Mouse (Mus musculus) hindbrain, postnatal 0 days (tissue): ENCODE data around the gene Cd320. TPM values are rescaled to one million over a fixed set of nuclear protein-coding genes. Genes with fewer than 3 reads are reported as not detected.

Source experiments
- microRNA-seq, 2 experiments: library from miRNA; unstranded; fragments of <30 nt; microRNA quantifications; one replicate each; pipeline ENCODE4; 2016
- polyA plus RNA-seq: library from polyadenylated mRNA; unstranded; fragments of >200 nt; fragmentation: Nextera tagmentation; extraction: Ambion mirVana; gene quantifications from 2 replicates; pipeline ENCODE4 v1.2.1, GENCODE M21; 2015
- total RNA-seq: library from RNA; depleted of rRNA; stranded (reverse); fragments of >200 nt; gene quantifications from 2 replicates; pipeline ENCODE4 v1.2.3, GENCODE M21; 2014; rRNA removed

Cd320 gene
- total and polyA plus RNA-seq, 2 experiments from 2014 or later = 26.0 to 55.7 TPM

Small RNAs within 50 kb of the gene (microRNA-seq; reads per million reads assigned to microRNA genes)
- 0 reads per million in 2 experiments for gene Gm27740

Other genes starting within 250 kb of the Cd320 start
- 49.0 and 65.1 TPM in 2 replicates for gene Zfp414, start 214.0 kb upstream of the Cd320 start, total RNA-seq
- 70.9 and 73.8 TPM in 2 replicates for gene Zfp414, start 214.0 kb upstream of the Cd320 start, polyA plus RNA-seq
- not detected in 2 replicates for gene Pram1, start 205.0 kb upstream of the Cd320 start, total RNA-seq
- gene Pram1, start 205.0 kb upstream of the Cd320 start, polyA plus RNA-seq = 0.30 TPM in 2 replicates
- gene Hnrnpm, start 156.2 kb upstream of the Cd320 start, total RNA-seq = 49.2 and 55.7 TPM in 2 replicates
- 124 and 133 TPM in 2 replicates for gene Hnrnpm, start 156.2 kb upstream of the Cd320 start, polyA plus RNA-seq
- 118 and 137 TPM in 2 replicates for gene March2, start 124.4 kb upstream of the Cd320 start, total RNA-seq
- gene March2, start 124.4 kb upstream of the Cd320 start, polyA plus RNA-seq = 73.8 and 77.1 TPM in 2 replicates
- gene Rab11b, start 82.6 kb upstream of the Cd320 start, total RNA-seq = 123 and 163 TPM in 2 replicates
- 546 and 583 TPM in 2 replicates for gene Rab11b, start 82.6 kb upstream of the Cd320 start, polyA plus RNA-seq
- gene Angptl4, start 61.3 kb upstream of the Cd320 start, total RNA-seq = 24.0 and 24.7 TPM in 2 replicates
- gene Angptl4, start 61.3 kb upstream of the Cd320 start, polyA plus RNA-seq = 31.9 and 37.5 TPM in 2 replicates
- gene Kank3, start 32.6 kb upstream of the Cd320 start, total RNA-seq = 33.5 and 57.2 TPM in 2 replicates
- gene Kank3, start 32.6 kb upstream of the Cd320 start, polyA plus RNA-seq = 44.1 and 47.9 TPM in 2 replicates
- 117 and 293 TPM in 2 replicates for gene Rps28, start 18.5 kb upstream of the Cd320 start, total RNA-seq
- 609 and 617 TPM in 2 replicates for gene Rps28, start 18.5 kb upstream of the Cd320 start, polyA plus RNA-seq
- gene Ndufa7, start 18.5 kb upstream of the Cd320 start, total RNA-seq = 289 and 356 TPM in 2 replicates
- 562 and 577 TPM in 2 replicates for gene Ndufa7, start 18.5 kb upstream of the Cd320 start, polyA plus RNA-seq
- gene Gm7029, start 30.7 kb downstream of the Cd320 start, total RNA-seq = not detected in 2 replicates
- gene Gm7029, start 30.7 kb downstream of the Cd320 start, polyA plus RNA-seq = not detected in 2 replicates
- 5.8 and 9.9 TPM in 2 replicates for gene Kifc1, start 47.6 kb downstream of the Cd320 start, total RNA-seq
- gene Kifc1, start 47.6 kb downstream of the Cd320 start, polyA plus RNA-seq = 2.0 and 3.2 TPM in 2 replicates
- 1.3 TPM in 1 of 2 replicates, not detected in the other for gene Platr17, start 62.0 kb downstream of the Cd320 start, total RNA-seq
- 0.88 and 1.2 TPM in 2 replicates for gene Platr17, start 62.0 kb downstream of the Cd320 start, polyA plus RNA-seq
- 52.1 and 58.4 TPM in 2 replicates for gene Daxx, start 66.3 kb downstream of the Cd320 start, total RNA-seq
- 39.0 and 41.9 TPM in 2 replicates for gene Daxx, start 66.3 kb downstream of the Cd320 start, polyA plus RNA-seq
- 41.5 and 61.8 TPM in 2 replicates for gene Tapbp, start 72.8 kb downstream of the Cd320 start, total RNA-seq
- 39.1 and 40.2 TPM in 2 replicates for gene Tapbp, start 72.8 kb downstream of the Cd320 start, polyA plus RNA-seq
- 58.5 TPM in 2 replicates for gene Zbtb22, start 72.8 kb downstream of the Cd320 start, total RNA-seq
- gene Zbtb22, start 72.8 kb downstream of the Cd320 start, polyA plus RNA-seq = 20.8 and 23.0 TPM in 2 replicates
- 91.4 and 116 TPM in 2 replicates for gene Rgl2, start 86.5 kb downstream of the Cd320 start, total RNA-seq
- gene Rgl2, start 86.5 kb downstream of the Cd320 start, polyA plus RNA-seq = 36.1 and 36.8 TPM in 2 replicates
- 25.2 and 43.1 TPM in 2 replicates for gene Pfdn6, start 97.3 kb downstream of the Cd320 start, total RNA-seq
- 168 and 195 TPM in 2 replicates for gene Pfdn6, start 97.3 kb downstream of the Cd320 start, polyA plus RNA-seq
- gene Wdr46, start 97.6 kb downstream of the Cd320 start, total RNA-seq = 16.6 and 16.8 TPM in 2 replicates
- gene Wdr46, start 97.6 kb downstream of the Cd320 start, polyA plus RNA-seq = 16.7 and 17.9 TPM in 2 replicates
- gene B3galt4, start 108.4 kb downstream of the Cd320 start, total RNA-seq = 8.9 and 12.3 TPM in 2 replicates
- gene B3galt4, start 108.4 kb downstream of the Cd320 start, polyA plus RNA-seq = 10.7 and 11.6 TPM in 2 replicates
- gene Vps52, start 112.7 kb downstream of the Cd320 start, total RNA-seq = 55.6 and 57.4 TPM in 2 replicates
- gene Vps52, start 112.7 kb downstream of the Cd320 start, polyA plus RNA-seq = 62.1 and 63.2 TPM in 2 replicates
- 1,180 and 1,309 TPM in 2 replicates for gene Rps18, start 112.9 kb downstream of the Cd320 start, total RNA-seq
- gene Rps18, start 112.9 kb downstream of the Cd320 start, polyA plus RNA-seq = 904 and 918 TPM in 2 replicates
- 21.6 and 33.2 TPM in 2 replicates for gene H2-K1, start 157.3 kb downstream of the Cd320 start, total RNA-seq
- gene H2-K1, start 157.3 kb downstream of the Cd320 start, polyA plus RNA-seq = 23.9 and 26.2 TPM in 2 replicates
- 19.1 and 22.1 TPM in 2 replicates for gene Ring1, start 181.6 kb downstream of the Cd320 start, total RNA-seq
- 19.2 and 20.0 TPM in 2 replicates for gene Ring1, start 181.6 kb downstream of the Cd320 start, polyA plus RNA-seq
- 78.3 and 87.4 TPM in 2 replicates for gene H2-Ke6, start 185.0 kb downstream of the Cd320 start, total RNA-seq
- 74.9 and 78.9 TPM in 2 replicates for gene H2-Ke6, start 185.0 kb downstream of the Cd320 start, polyA plus RNA-seq
- gene Slc39a7, start 188.6 kb downstream of the Cd320 start, total RNA-seq = 188 and 250 TPM in 2 replicates
- gene Slc39a7, start 188.6 kb downstream of the Cd320 start, polyA plus RNA-seq = 148 and 150 TPM in 2 replicates
- 51.5 and 64.8 TPM in 2 replicates for gene Rxrb, start 188.7 kb downstream of the Cd320 start, total RNA-seq
- gene Rxrb, start 188.7 kb downstream of the Cd320 start, polyA plus RNA-seq = 48.7 and 49.2 TPM in 2 replicates
- gene Col11a2, start 196.3 kb downstream of the Cd320 start, total RNA-seq = 12.1 and 16.7 TPM in 2 replicates
- 5.4 TPM in 2 replicates for gene Col11a2, start 196.3 kb downstream of the Cd320 start, polyA plus RNA-seq
- not detected in 2 replicates for gene H2-Oa, start 249.2 kb downstream of the Cd320 start, total RNA-seq
- gene H2-Oa, start 249.2 kb downstream of the Cd320 start, polyA plus RNA-seq = 0.23 and 0.31 TPM in 2 replicates